Mouse (Mus musculus) intestine, embryonic 16.5 days (tissue): ENCODE data around the gene Tekt3. TPM values are rescaled to one million over a fixed set of nuclear protein-coding genes. Genes with fewer than 3 reads are reported as not detected.

Source experiments
- ATAC-seq: fragments of 200-750 bp; cut with Nextera tagmentation; 2 replicates; pipeline ENCODE4 v1.8.0; 2017; ENCODE audit warnings: moderate TSS enrichment, moderate library complexity
- H3K27ac ChIP-seq: fragments of 300-500 bp; sonication (generic); 2 replicates; pipeline ENCODE4 v1.5.1; 2014; ENCODE audit warnings: mild to moderate bottlenecking, low read length
- H3K27me3 ChIP-seq: fragments of 300-500 bp; sonication (generic); replicated peaks from 2 replicates; pipeline ENCODE4 v1.6.1; 2014; ENCODE audit warnings: low read length, control low read depth, mixed read lengths; ENCODE audit not compliant: control insufficient read depth, insufficient read depth
- H3K36me3 ChIP-seq: fragments of 300-500 bp; sonication (generic); 2 replicates; pipeline ENCODE4 v1.6.1; 2014; ENCODE audit warnings: low read length, control low read depth; ENCODE audit not compliant: control insufficient read depth, insufficient read depth
- H3K4me1 ChIP-seq: fragments of 300-500 bp; sonication (generic); 2 replicates; pipeline ENCODE4 v1.6.1; 2014; ENCODE audit warnings: low read length, control low read depth, mixed read lengths; ENCODE audit not compliant: control insufficient read depth, insufficient read depth
- H3K4me2 ChIP-seq: fragments of 300-500 bp; sonication (generic); 2 replicates; pipeline ENCODE4 v1.6.1; 2014; ENCODE audit warnings: low read depth, low read length, control low read depth
- H3K4me3 ChIP-seq: fragments of 300-500 bp; sonication (generic); 2 replicates; pipeline ENCODE4 v1.5.1; 2014; ENCODE audit warnings: mild to moderate bottlenecking, low read length
- H3K9ac ChIP-seq: fragments of 300-500 bp; sonication (generic); 2 replicates; pipeline ENCODE4 v1.6.1; 2014; ENCODE audit warnings: low read depth, low read length
- H3K9me3 ChIP-seq: fragments of 300-500 bp; sonication (generic); 2 replicates; pipeline ENCODE4 v1.6.1; 2016; ENCODE audit warnings: low read length, control low read depth; ENCODE audit not compliant: control insufficient read depth
- WGBS: fragments of 180-500 bp; shearing (Covaris S2); extraction: QIAGEN DNeasy Blood & Tissue Kit; methylation state at CpG from one replicate; pipeline ENCODE4 v1.1.7; 2014; 5-methylcytosine and 5-hydroxymethylcytosine counted together
- polyA plus RNA-seq: library from polyadenylated mRNA; unstranded; fragments of >200 nt; fragmentation: Nextera tagmentation; extraction: Ambion mirVana; gene quantifications from 2 replicates; pipeline ENCODE4 v1.2.1, GENCODE M21; 2015

Tekt3 gene
- polyA plus RNA-seq, 1 experiment from 2014 or later: not detected

GRCm38 (mm10) chr11:63134021-63134420, 72.6 kb downstream of the Tekt3 start:
- H3K27me3 ChIP-seq: peaks cover 24% of the 10 kb centered on the region
- no peak overlapping the region for H3K4me3 ChIP-seq
- no peak overlapping the region for H3K27ac ChIP-seq
- no peak overlapping the region for H3K9ac ChIP-seq
- H3K36me3 ChIP-seq: peaks cover 3% of the 10 kb centered on the region; the same call in 1 of the 2 replicates
- H3K4me1 ChIP-seq: peaks cover 30% of the 10 kb centered on the region
- H3K9me3 ChIP-seq: no peaks in the 10 kb centered on the region
- 85% methylated on average over 5 of the region's 5 CpGs for WGBS
- no peak for ATAC-seq
- H3K4me2 ChIP-seq: 0 out of 2 replicates have a peak overlapping the region, but pooled peaks have one; percentile 63

- WGBS: 69% methylated on average over 15 of the region's 15 CpGs
- H3K27ac ChIP-seq: no peak overlapping the region
- no peaks in the 10 kb centered on the region for H3K9me3 ChIP-seq
- H3K4me2 ChIP-seq: no peak overlapping the region
- no peak overlapping the region for H3K9ac ChIP-seq
- ATAC-seq: no peak
- no peak overlapping the region for H3K4me3 ChIP-seq
- peaks cover 24% of the 10 kb centered on the region for H3K27me3 ChIP-seq
- H3K4me1 ChIP-seq: peaks cover 24% of the 10 kb centered on the region
- peaks cover 3% of the 10 kb centered on the region; the same call in 1 of the 2 replicates for H3K36me3 ChIP-seq
Observed at GRCm38 (mm10) chr11:63134742-63135482, 73.5 kb downstream of the Tekt3 start.

- ATAC-seq: peak; percentile 48
- H3K4me1 ChIP-seq: peaks cover 18% of the 10 kb centered on the region
- no peak overlapping the region for H3K4me2 ChIP-seq
- H3K9ac ChIP-seq: no peak overlapping the region
- no peak overlapping the region for H3K4me3 ChIP-seq
- peaks cover 22% of the 10 kb centered on the region for H3K27me3 ChIP-seq
- WGBS: 6% methylated on average over 8 of the region's 8 CpGs
- peaks cover 3% of the 10 kb centered on the region; the same call in 1 of the 2 replicates for H3K36me3 ChIP-seq
- H3K27ac ChIP-seq: peak overlapping the region; percentile 49; the same call in 1 of the 2 replicates
- no peaks in the 10 kb centered on the region for H3K9me3 ChIP-seq
Observed at GRCm38 (mm10) chr11:63135622-63136021, 74.2 kb downstream of the Tekt3 start.

GRCm38 (mm10) chr11:63136205-63136604, 74.8 kb downstream of the Tekt3 start:
- Histone ChIP-seq H3K27me3 (peaks cover 18% of the 10 kb centered on the region), H3K9me3 (no peaks in the 10 kb centered on the region), H3K36me3 (peaks cover 3% of the 10 kb centered on the region; the same call in 1 of the 2 replicates), H3K4me1 (peaks cover 13% of the 10 kb centered on the region), H3K27ac (peak overlapping the region; percentile 49; the same call in 1 of the 2 replicates), H3K9ac (no peak overlapping the region), H3K4me2 (no peak overlapping the region), H3K4me3 (no peak overlapping the region)
- no peak for ATAC-seq
- WGBS: 71% methylated on average over 6 of the region's 6 CpGs

- peaks cover 3% of the 10 kb centered on the region; the same call in 1 of the 2 replicates for H3K36me3 ChIP-seq
- H3K9ac ChIP-seq: no peak overlapping the region
- H3K4me1 ChIP-seq: peaks cover 13% of the 10 kb centered on the region; the same call in 1 of the 2 replicates
- WGBS: 75% methylated on average over 4 of the region's 4 CpGs
- H3K27me3 ChIP-seq: peaks cover 11% of the 10 kb centered on the region
- H3K4me3 ChIP-seq: no peak overlapping the region
- H3K4me2 ChIP-seq: no peak overlapping the region
- no peak for ATAC-seq
- no peaks in the 10 kb centered on the region for H3K9me3 ChIP-seq
- no peak overlapping the region for H3K27ac ChIP-seq
Observed at GRCm38 (mm10) chr11:63136836-63137416, 75.5 kb downstream of the Tekt3 start.

- WGBS: 51% methylated on average over 3 of the region's 3 CpGs
Observed at GRCm38 (mm10) chr11:63138739-63139138, 77.3 kb downstream of the Tekt3 start.

GRCm38 (mm10) chr11:63142311-63142710, 80.9 kb downstream of the Tekt3 start:
- Histone ChIP-seq H3K27me3 (no peaks in the 10 kb centered on the region), H3K9ac (no peak overlapping the region), H3K4me3 (no peak overlapping the region), H3K4me1 (no peaks in the 10 kb centered on the region), H3K27ac (no peak overlapping the region), H3K4me2 (no peak overlapping the region), H3K36me3 (no peaks in the 10 kb centered on the region), H3K9me3 (no peaks in the 10 kb centered on the region)
- WGBS: 90% methylated on average over 5 of the region's 5 CpGs
- ATAC-seq: no peak

More at GRCm38 (mm10) chr11:63138739-63139138, 77.3 kb downstream of the Tekt3 start:
- Histone ChIP-seq H3K4me1 (peaks cover 11% of the 10 kb centered on the region; the same call in 1 of the 2 replicates), H3K27me3 (no peaks in the 10 kb centered on the region), H3K4me2 (no peak overlapping the region), H3K4me3 (no peak overlapping the region), H3K9ac (no peak overlapping the region), H3K9me3 (no peaks in the 10 kb centered on the region), H3K36me3 (peaks cover 3% of the 10 kb centered on the region; the same call in 1 of the 2 replicates), H3K27ac (no peak overlapping the region)
- no peak for ATAC-seq

GRCm38 (mm10) chr11:63142816-63143215, 81.4 kb downstream of the Tekt3 start:
- Histone ChIP-seq H3K4me2 (no peak overlapping the region), H3K9me3 (no peaks in the 10 kb centered on the region), H3K4me3 (no peak overlapping the region), H3K36me3 (no peaks in the 10 kb centered on the region), H3K9ac (no peak overlapping the region), H3K4me1 (no peaks in the 10 kb centered on the region), H3K27ac (no peak overlapping the region), H3K27me3 (no peaks in the 10 kb centered on the region)
- 78% methylated on average over 4 of the region's 4 CpGs for WGBS
- no peak for ATAC-seq

GRCm38 (mm10) chr11:63143486-63143885, 82.0 kb downstream of the Tekt3 start:
- Histone ChIP-seq H3K36me3 (no peaks in the 10 kb centered on the region), H3K9me3 (no peaks in the 10 kb centered on the region), H3K27me3 (no peaks in the 10 kb centered on the region), H3K27ac (no peak overlapping the region), H3K9ac (no peak overlapping the region), H3K4me3 (no peak overlapping the region), H3K4me1 (no peaks in the 10 kb centered on the region), H3K4me2 (no peak overlapping the region)
- ATAC-seq: no peak
- WGBS: 78% methylated on average over 8 of the region's 8 CpGs
